Mouse (Mus musculus): ENCODE data around the gene Smim13. TPM values are rescaled to one million over a fixed set of nuclear protein-coding genes. Genes with fewer than 3 reads are reported as not detected.

The Smim13 gene
- total RNA-seq, 4 experiments from 2014 or later: 23.3 to 28.6 (median 26.7) TPM

- DNase-seq (ENCODE audit: low spot score): no peak
These were observed 41.9 kb downstream of the Smim13 start for GRCm38 (mm10) chr13:41291466-41291974.

GRCm38 (mm10) chr13:41293595-41293994, 44.0 kb downstream of the Smim13 start:
- no peak for DNase-seq (ENCODE audit: low spot score)

GRCm38 (mm10) chr13:41295886-41296285, 46.2 kb downstream of the Smim13 start:
- DNase-seq (ENCODE audit: low spot score): peak; percentile 55

GRCm38 (mm10) chr13:41296396-41296795, 46.8 kb downstream of the Smim13 start:
- no peak for DNase-seq (ENCODE audit: low spot score)

GRCm38 (mm10) chr13:41298533-41298932, 48.9 kb downstream of the Smim13 start:
- DNase-seq (ENCODE audit: low spot score): no peak

- DNase-seq (ENCODE audit: low spot score): no peak
These were observed 49.4 kb downstream of the Smim13 start for GRCm38 (mm10) chr13:41298996-41299395.

- DNase-seq (ENCODE audit: low spot score): no peak
These were observed 50.4 kb downstream of the Smim13 start for GRCm38 (mm10) chr13:41300037-41300436.

GRCm38 (mm10) chr13:41302716-41303115, 53.1 kb downstream of the Smim13 start:
- peak; percentile 89 for DNase-seq (ENCODE audit: low spot score)

GRCm38 (mm10) chr13:41320749-41321148, 71.1 kb downstream of the Smim13 start:
- no peak for DNase-seq (ENCODE audit: low spot score)

GRCm38 (mm10) chr13:41321433-41321832, 71.8 kb downstream of the Smim13 start:
- DNase-seq (ENCODE audit: low spot score): no peak

GRCm38 (mm10) chr13:41324631-41325030, 75.0 kb downstream of the Smim13 start:
- DNase-seq (ENCODE audit: low spot score): no peak

- DNase-seq (ENCODE audit: low spot score): no peak
These were observed 75.7 kb downstream of the Smim13 start for GRCm38 (mm10) chr13:41325346-41325745.

- no peak for DNase-seq (ENCODE audit: low spot score)
These were observed 76.5 kb downstream of the Smim13 start for GRCm38 (mm10) chr13:41326134-41326533.

Other genes starting within 250 kb of the Smim13 start
- 10 to 100 TPM; 22.1 to 25.4 (median 23.3) TPM for gene Pak1ip1, start 248.8 kb upstream of the Smim13 start, total RNA-seq (2022)
- 100 to 1,000 TPM; 150 to 170 (median 160) TPM for gene Tmem14c, start 233.6 kb upstream of the Smim13 start, total RNA-seq (2022)
- not detected for gene Mak, start 170.1 kb upstream of the Smim13 start, total RNA-seq (2022)
- gene Gcm2, start 138.8 kb upstream of the Smim13 start, total RNA-seq (2022): not detected
- gene Sycp2l, start 135.5 kb upstream of the Smim13 start, total RNA-seq (2022): not detected
- under 1 TPM in 2 of 4 experiments, not detected in 2; 0.09 to 0.14 TPM for gene Elovl2, start 29.4 kb upstream of the Smim13 start, total RNA-seq (2022)
- gene Gm17364, start 24.1 kb downstream of the Smim13 start, total RNA-seq (2022): not detected
- gene Nedd9, start 237.5 kb downstream of the Smim13 start, total RNA-seq (2022): 10 to 100 TPM; 12.4 to 24.6 (median 17.0) TPM